Mouse (Mus musculus): ENCODE data around the gene Serping1. TPM values are rescaled to one million over a fixed set of nuclear protein-coding genes. Genes with fewer than 3 reads are reported as not detected.
A peak's percentile ranks its signal among the peaks of the same experiment; 100 is the strongest.
"Not testable (repeated sequence)": the region's sequence is repeated elsewhere in the genome, so short reads cannot be mapped to it uniquely, and the experiment has no call there.

Gene Serping1
- total RNA-seq, 2 experiments from 2014 or later = 27.2 to 30.0 TPM

- peak; percentile 54 for DNase-seq
These were observed 37.8 kb downstream of the Serping1 start for GRCm38 (mm10) chr2:84737451-84737925.

DNA sequence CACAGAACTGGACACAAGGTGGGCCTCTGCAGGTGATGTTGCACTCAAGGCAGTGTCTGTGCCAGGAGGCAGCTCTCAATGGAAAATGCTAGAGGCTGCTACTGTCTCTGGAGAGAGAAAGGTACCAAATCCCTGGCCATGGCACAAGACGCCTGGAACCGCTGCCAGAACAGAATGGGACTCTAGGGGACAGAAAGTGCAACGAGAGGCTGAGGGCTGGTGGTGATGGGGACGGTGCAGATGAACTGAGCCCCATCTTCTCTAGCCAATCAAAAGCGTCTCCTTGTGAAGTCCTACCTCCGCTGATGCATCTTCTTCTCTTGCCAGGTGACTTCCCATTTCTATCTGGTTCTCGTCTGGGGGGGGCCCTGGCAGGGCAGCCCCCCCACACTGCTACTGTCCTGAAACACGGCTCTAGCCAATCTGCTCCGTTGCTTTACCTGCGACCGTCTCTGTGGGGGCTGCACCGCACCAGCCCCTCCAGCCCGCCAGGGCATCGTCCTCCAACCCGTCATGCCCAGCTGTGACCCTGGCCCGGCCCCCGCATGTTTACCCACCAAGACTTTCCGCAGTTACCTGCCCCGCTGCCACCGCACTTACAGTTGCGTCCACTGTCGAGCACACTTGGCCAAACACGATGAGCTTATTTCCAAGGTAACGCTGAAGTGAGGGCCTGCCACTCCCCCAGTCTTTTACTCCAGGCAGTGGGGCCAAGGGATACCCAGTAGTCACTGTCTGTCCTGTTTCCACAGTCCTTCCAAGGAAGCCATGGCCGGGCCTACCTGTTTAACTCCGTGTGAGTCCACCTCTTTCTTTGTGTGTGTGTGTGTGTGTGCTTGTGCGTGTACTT lies 38.7 kb downstream of the Serping1 start:
- no peak for DNase-seq

GRCm38 (mm10) chr2:84735346-84735920 lies 39.8 kb downstream of the Serping1 start:
- no peak for DNase-seq

DNA sequence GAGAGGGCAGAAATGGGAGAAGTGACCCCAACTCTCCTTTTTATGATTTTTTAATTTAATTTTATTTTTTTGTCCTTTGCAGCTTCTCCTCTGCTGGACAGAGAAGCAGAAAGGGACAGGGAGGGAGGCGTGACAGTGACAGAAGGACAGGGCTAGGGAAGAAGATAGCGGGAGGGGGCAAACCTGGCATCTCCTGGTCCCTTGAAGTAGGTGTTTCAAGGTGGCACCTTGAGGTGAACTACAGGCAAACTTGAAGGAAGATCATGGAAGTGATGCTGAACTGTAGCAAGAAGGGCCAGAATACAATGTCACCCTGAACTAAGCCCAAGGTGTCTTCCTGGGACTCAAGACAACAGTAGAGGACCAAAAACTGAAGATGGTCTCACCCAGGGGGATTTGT lies 40.3 kb downstream of the Serping1 start:
- no peak for DNase-seq

GRCm38 (mm10) chr2:84734351-84734864 lies 40.8 kb downstream of the Serping1 start:
- DNase-seq = no peak

DNA sequence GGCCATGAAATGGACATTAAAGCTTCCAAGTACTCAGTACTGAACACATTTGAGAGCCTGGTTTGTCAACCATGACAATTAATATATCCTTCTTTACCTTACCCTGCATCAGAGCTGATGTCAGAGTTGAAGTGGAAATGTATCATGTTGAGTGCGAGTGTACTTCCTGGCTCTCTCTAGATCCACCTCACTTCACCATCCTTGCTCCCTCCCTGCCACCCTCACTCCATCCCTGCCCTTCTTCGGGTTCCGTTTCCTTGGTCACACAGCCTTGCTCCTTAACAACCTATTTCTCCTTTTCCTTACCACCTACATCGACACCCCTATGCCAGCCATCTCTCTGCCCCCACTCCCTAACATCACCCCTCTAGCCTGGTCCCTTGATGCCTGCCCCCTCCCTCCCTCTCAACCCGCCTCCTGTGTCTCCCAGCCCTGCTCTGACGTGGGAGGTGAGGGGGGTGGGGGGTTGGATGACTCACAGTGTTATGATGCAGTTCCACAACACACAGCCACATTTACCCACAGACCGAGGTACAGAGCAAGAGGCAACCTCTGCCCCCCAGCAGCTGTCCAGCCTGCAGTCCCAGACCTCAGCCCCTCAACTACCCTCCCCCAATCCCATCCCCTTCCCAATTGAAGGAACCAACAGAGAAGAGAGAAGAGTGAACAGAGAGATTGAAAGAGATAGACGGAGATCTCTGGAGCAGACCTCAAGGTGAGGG lies 41.5 kb downstream of the Serping1 start, which contains the start of gene Ypel4:
Gene Ypel4, plus strand, starts transcription at position 480 of the 722 bp plus-strand sequence.
- peak; percentile 42 for DNase-seq

GRCm38 (mm10) chr2:84732394-84732793 lies 42.9 kb downstream of the Serping1 start:
- DNase-seq = no peak

DNA sequence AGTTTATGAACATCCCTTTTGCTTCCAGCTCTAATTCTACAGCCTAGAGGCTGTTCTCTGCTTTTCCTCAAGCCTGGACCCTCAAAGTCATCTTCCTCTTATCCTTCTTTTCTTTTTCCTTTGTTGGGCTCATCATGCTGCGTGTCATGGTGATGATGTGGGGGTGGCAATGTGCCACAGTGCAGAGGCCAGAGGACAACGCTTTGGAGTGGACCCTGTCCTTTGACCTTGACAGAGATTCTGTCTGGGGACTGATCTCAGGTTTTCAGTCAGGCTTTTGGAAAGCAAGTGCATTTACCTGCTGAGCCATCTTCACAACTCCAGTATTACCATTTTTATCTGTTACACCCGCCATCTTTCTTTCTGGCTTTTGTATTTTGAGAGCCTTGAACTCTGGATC lies 44.0 kb downstream of the Serping1 start:
- no peak for DNase-seq

GRCm38 (mm10) chr2:84728191-84728590 lies 47.1 kb downstream of the Serping1 start:
- not testable (repeated sequence) for DNase-seq

- peak; percentile 96 for DNase-seq
These were observed 47.9 kb downstream of the Serping1 start, which contains the start of gene Clp1 for GRCm38 (mm10) chr2:84727172-84727858. TSS of gene Clp1 (minus strand) at chr2:84727350.

DNA sequence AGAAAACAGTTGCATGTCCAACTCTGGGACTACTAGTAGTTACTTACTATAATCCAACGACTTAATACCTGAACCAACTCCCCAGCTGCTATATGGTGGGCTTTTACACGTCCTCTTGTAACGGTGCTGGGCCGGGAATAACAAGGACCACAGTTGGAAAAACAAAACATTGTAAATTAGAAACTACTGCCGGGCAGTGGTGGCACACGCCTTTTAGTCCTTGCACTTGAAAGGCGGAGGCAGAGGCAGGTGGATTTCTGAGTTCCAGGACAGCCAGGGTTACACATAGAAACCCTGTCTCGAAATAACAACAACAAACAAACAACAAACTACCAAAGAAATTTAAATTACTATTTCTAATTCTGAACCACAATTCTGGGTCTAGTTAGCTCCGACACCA lies 48.5 kb downstream of the Serping1 start:
- DNase-seq = no peak

GRCm38 (mm10) chr2:84725770-84726169 lies 49.5 kb downstream of the Serping1 start:
- DNase-seq = no peak

DNA sequence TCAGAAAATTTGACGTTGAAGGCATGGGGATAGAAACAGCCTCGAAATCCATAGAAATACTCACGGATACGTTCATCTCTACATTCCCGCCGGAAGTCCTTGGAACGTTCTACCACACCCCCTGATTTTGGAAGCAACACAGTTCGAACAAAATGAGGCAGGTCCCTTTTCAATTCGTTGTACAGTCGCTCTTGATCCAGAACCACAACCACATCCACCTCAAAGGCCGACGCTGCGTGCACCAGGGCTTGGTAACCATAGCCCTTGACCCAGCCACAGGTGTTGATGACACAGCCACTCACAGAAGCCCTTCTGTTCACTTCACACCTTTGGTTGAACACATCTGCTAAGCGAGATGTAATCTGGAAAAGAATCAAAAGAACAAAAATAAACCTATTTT lies 51.4 kb downstream of the Serping1 start:
- no peak for DNase-seq

- no peak for DNase-seq
These were observed 54.1 kb downstream of the Serping1 start for GRCm38 (mm10) chr2:84721182-84721581.

- DNase-seq = no peak
These were observed 54.5 kb downstream of the Serping1 start for GRCm38 (mm10) chr2:84720718-84721117.

DNA sequence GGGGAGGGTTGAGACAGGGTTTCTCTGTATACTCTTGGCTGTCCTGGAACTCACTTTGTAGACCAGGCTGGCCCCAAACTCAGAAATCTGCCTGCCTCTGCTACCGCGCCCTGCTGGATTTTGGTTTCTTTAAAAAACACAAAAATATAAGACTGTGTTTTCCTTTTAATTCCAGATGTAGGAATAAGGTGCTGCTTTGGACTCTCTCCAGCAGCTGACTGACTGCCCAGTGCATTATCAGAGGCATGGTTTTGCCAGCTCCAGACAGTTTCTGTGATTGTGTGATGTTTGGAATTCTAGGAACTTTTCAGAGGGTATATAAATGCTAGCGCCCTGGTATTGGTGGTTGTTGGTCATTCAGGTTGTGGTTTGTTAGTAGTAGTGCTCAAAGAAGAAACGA lies 57.9 kb downstream of the Serping1 start:
- peak; percentile 16 for DNase-seq

GRCm38 (mm10) chr2:84716423-84717355 lies 58.6 kb downstream of the Serping1 start:
- no peak for DNase-seq

GRCm38 (mm10) chr2:84715562-84716361 lies 59.5 kb downstream of the Serping1 start:
- no peak for DNase-seq
